Mouse (Mus musculus): ENCODE measurements around the gene Sh2d6. TPM values are rescaled to one million over a fixed set of nuclear protein-coding genes. Genes with fewer than 3 reads are reported as not detected.
"Not testable (repeated sequence)": the region's sequence is repeated elsewhere in the genome, so short reads cannot be mapped to it uniquely, and the experiment has no call there.

Sh2d6 gene
- polyA plus RNA-seq, 1 experiment from 2014 or later: not detected

DNA sequence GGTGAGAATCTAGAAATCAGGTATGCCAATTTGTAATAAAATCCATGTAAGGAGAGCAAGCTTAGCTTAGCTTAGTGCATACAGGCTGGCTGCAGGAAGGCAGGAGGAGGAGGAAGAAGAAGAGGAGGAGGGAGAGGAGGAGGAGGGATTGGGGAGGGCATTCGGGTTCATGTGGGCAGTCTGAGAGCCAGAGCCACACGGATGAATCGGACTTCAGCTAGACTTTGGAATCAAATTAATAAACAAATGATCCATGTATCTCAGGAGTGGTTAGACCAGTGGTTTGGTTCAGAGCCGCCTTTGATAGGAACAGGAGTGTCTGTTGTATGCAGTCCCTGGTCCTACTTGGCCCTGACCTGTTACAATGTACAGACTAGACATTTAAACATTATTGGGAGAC lies 36.6 kb downstream of the Sh2d6 start:
- H3K4me1 ChIP-seq (ENCODE audit: control insufficient read depth, insufficient read depth, low read length): peaks cover 12% of the 10 kb centered on the region
- no peaks in the 10 kb centered on the region for H3K9me3 ChIP-seq (replicated peaks; ENCODE audit: control insufficient read depth, low read length)
- ATAC-seq (replicated peaks; ENCODE audit: insufficient number of reproducible peaks, low FRiP score, low TSS enrichment): no peak
- 69% methylated on average over 4 of the region's 4 CpGs for WGBS (ENCODE audit: insufficient replicate concordance)
- H3K4me3 ChIP-seq (ENCODE audit: low read depth, low read length): no peak overlapping the region
- no peak overlapping the region for H3K9ac ChIP-seq (ENCODE audit: low read depth, low read length)
- H3K36me3 ChIP-seq (ENCODE audit: control insufficient read depth, insufficient read depth, low read length): no peaks in the 10 kb centered on the region
- no peak overlapping the region for H3K27ac ChIP-seq (ENCODE audit: low read depth, low read length)
- no peaks in the 10 kb centered on the region for H3K27me3 ChIP-seq (ENCODE audit: control insufficient read depth, insufficient read depth, low read length)
- H3K4me2 ChIP-seq: no peak overlapping the region

GRCm38 (mm10) chr6:72482156-72482555 lies 39.4 kb downstream of the Sh2d6 start:
- no peak overlapping the region for H3K9ac ChIP-seq (ENCODE audit: low read depth, low read length)
- H3K4me1 ChIP-seq (ENCODE audit: control insufficient read depth, insufficient read depth, low read length): no peaks in the 10 kb centered on the region
- H3K4me2 ChIP-seq: no peak overlapping the region
- H3K9me3 ChIP-seq (replicated peaks; ENCODE audit: control insufficient read depth, low read length): no peaks in the 10 kb centered on the region
- ATAC-seq (replicated peaks; ENCODE audit: insufficient number of reproducible peaks, low FRiP score, low TSS enrichment): no peak
- H3K27me3 ChIP-seq (ENCODE audit: control insufficient read depth, insufficient read depth, low read length): no peaks in the 10 kb centered on the region
- H3K4me3 ChIP-seq (ENCODE audit: low read depth, low read length): no peak overlapping the region
- WGBS (ENCODE audit: insufficient replicate concordance): 68% methylated on average over 2 of the region's 2 CpGs
- H3K27ac ChIP-seq (ENCODE audit: low read depth, low read length): no peak overlapping the region
- H3K36me3 ChIP-seq (ENCODE audit: control insufficient read depth, insufficient read depth, low read length): no peaks in the 10 kb centered on the region

DNA sequence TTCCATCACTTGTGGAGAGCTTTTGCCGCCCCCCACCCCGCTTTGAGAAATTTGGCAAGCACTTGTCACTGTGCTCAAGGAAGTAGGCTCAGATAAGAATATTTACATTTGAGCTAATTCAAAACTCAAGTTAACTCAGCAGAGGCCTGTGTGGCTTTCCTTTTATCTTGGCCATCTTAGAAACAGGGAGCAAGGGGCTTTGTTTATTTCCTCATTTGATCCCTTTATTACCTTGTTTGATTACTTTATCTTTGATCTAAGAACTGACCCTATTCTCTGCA lies 41.1 kb downstream of the Sh2d6 start:
- Histone ChIP-seq H3K4me2 (no peak overlapping the region), H3K27ac (ENCODE audit: low read depth, low read length) (no peak overlapping the region), H3K36me3 (ENCODE audit: control insufficient read depth, insufficient read depth, low read length) (no peaks in the 10 kb centered on the region), H3K4me1 (ENCODE audit: control insufficient read depth, insufficient read depth, low read length) (no peaks in the 10 kb centered on the region), H3K4me3 (ENCODE audit: low read depth, low read length) (no peak overlapping the region), H3K9ac (ENCODE audit: low read depth, low read length) (no peak overlapping the region), H3K27me3 (ENCODE audit: control insufficient read depth, insufficient read depth, low read length) (no peaks in the 10 kb centered on the region), H3K9me3 (replicated peaks; ENCODE audit: control insufficient read depth, low read length) (no peaks in the 10 kb centered on the region)
- 66% methylated on average over 2 of the region's 2 CpGs for WGBS (ENCODE audit: insufficient replicate concordance)
- ATAC-seq (replicated peaks; ENCODE audit: insufficient number of reproducible peaks, low FRiP score, low TSS enrichment): no peak

DNA sequence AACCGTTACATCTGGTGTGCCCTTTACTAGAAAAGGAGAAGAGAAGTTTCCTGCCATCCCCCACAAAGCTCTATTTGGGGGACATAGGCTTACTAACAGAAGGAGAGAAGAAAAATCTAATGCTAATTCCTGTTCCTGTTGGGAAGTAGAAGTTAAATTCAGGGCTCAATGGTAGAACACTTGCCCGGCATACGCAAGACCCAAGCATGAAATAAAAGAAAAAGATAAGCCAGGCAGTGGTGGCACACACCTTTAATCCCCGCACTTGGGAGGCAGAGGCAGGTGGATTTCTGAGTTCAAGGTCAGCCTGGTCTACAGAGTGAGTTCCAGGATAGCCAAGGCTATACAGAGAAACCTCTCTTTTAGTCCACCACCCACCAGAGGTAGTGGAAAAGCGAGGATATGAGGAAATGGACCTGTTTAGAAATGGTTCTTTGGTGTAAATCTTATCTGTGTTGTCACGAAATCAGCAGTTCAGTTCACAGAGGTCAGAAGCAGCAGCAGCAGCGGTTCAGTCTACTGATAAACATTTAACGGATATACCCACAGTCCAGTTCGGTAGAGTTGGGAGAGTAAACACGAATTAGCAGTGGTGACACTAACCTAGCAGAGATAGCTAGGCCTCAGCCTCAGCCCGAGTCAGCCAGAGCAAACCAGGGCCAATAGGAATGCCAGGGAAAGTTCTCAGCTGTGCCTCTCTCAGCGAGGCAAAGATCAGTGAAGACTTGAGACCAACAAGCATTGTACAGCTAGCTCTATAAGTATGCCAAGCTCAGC lies 41.7 kb downstream of the Sh2d6 start:
- Histone ChIP-seq H3K9me3 (replicated peaks; ENCODE audit: control insufficient read depth, low read length) (no peaks in the 10 kb centered on the region), H3K9ac (ENCODE audit: low read depth, low read length) (no peak overlapping the region), H3K4me1 (ENCODE audit: control insufficient read depth, insufficient read depth, low read length) (no peaks in the 10 kb centered on the region), H3K27ac (ENCODE audit: low read depth, low read length) (no peak overlapping the region), H3K27me3 (ENCODE audit: control insufficient read depth, insufficient read depth, low read length) (no peaks in the 10 kb centered on the region), H3K4me3 (ENCODE audit: low read depth, low read length) (no peak overlapping the region), H3K36me3 (ENCODE audit: control insufficient read depth, insufficient read depth, low read length) (no peaks in the 10 kb centered on the region), H3K4me2 (no peak overlapping the region)
- ATAC-seq (replicated peaks; ENCODE audit: insufficient number of reproducible peaks, low FRiP score, low TSS enrichment): no peak
- WGBS (ENCODE audit: insufficient replicate concordance): 72% methylated on average over 12 of the region's 12 CpGs

DNA sequence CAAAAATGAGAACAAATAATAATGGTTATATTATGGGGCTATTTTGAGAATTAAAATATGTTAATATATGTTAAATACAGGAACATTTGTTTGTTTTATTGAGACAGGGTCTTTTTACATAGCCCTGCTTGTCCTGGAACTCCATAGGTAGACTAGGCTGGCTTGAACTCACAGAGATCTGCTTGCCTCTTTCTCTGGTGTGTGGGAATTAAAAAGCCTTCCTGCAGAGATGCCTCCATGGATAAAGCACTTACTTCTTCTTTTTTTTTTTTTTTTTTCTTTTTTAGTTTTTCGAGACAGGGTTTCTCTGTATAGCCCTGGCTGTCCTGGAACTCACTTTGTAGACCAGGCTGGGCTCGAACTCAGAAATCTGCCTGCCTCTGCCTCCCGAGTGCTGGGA lies 42.8 kb downstream of the Sh2d6 start:
- H3K9me3 ChIP-seq (replicated peaks; ENCODE audit: control insufficient read depth, low read length); H3K27me3 ChIP-seq (ENCODE audit: control insufficient read depth, insufficient read depth, low read length); H3K27ac ChIP-seq (ENCODE audit: low read depth, low read length); H3K4me1 ChIP-seq (ENCODE audit: control insufficient read depth, insufficient read depth, low read length); H3K9ac ChIP-seq (ENCODE audit: low read depth, low read length); H3K4me2 ChIP-seq; H3K36me3 ChIP-seq (ENCODE audit: control insufficient read depth, insufficient read depth, low read length); H3K4me3 ChIP-seq (ENCODE audit: low read depth, low read length); ATAC-seq (replicated peaks; ENCODE audit: insufficient number of reproducible peaks, low FRiP score, low TSS enrichment): not testable (repeated sequence)
- 75% methylated on average over 3 of the region's 3 CpGs for WGBS (ENCODE audit: insufficient replicate concordance)

DNA sequence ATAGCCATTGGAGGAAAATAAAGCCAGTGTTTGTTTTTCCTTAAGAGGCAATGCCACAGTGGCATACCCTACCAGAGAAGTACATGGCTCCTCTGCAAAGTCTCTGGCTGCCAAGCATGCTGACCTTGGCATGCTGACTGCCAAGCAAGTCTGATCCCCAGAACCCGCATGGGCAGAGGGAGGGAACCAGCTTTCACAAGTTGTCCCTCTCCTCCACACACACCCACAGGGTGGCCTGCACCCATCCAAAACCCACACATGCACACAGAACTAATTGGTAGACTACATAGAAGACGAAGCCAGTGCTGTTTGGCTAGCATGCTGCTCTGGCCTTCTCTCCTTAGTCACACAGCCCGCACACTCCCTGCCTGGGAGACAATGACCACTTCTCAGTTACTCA lies 43.9 kb downstream of the Sh2d6 start:
- no peak for ATAC-seq (replicated peaks; ENCODE audit: insufficient number of reproducible peaks, low FRiP score, low TSS enrichment)
- no peaks in the 10 kb centered on the region; the same call in 1 of the 2 replicates for H3K4me1 ChIP-seq (ENCODE audit: control insufficient read depth, insufficient read depth, low read length)
- H3K4me3 ChIP-seq (ENCODE audit: low read depth, low read length): no peak overlapping the region
- no peaks in the 10 kb centered on the region for H3K36me3 ChIP-seq (ENCODE audit: control insufficient read depth, insufficient read depth, low read length)
- H3K4me2 ChIP-seq: no peak overlapping the region
- H3K9ac ChIP-seq (ENCODE audit: low read depth, low read length): no peak overlapping the region
- H3K27ac ChIP-seq (ENCODE audit: low read depth, low read length): no peak overlapping the region
- 87% methylated on average over 3 of the region's 3 CpGs for WGBS (ENCODE audit: insufficient replicate concordance)
- no peaks in the 10 kb centered on the region for H3K27me3 ChIP-seq (ENCODE audit: control insufficient read depth, insufficient read depth, low read length)
- H3K9me3 ChIP-seq (replicated peaks; ENCODE audit: control insufficient read depth, low read length): no peaks in the 10 kb centered on the region

DNA sequence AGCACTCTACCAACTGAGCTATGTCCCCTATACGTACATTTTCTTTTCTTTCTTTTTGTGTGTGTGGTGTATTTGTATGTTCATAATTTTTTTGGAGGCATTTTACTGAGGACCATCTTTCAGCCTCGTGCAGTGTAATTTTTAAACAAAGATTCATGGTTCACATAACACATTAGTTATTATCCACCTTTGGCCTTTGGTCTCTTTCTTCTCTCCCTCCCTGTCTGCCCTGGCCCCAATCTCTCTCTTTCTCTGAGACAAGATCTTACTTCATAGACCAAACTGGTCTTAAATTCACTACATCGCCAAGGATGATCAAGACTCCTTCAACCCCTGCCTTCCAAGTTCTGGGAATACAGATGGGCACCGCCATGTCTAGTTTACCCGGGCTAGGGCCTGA lies 44.7 kb downstream of the Sh2d6 start:
- Histone ChIP-seq H3K4me3 (ENCODE audit: low read depth, low read length) (no peak overlapping the region), H3K4me1 (ENCODE audit: control insufficient read depth, insufficient read depth, low read length) (no peaks in the 10 kb centered on the region; the same call in 1 of the 2 replicates), H3K36me3 (ENCODE audit: control insufficient read depth, insufficient read depth, low read length) (no peaks in the 10 kb centered on the region), H3K9me3 (replicated peaks; ENCODE audit: control insufficient read depth, low read length) (no peaks in the 10 kb centered on the region), H3K9ac (ENCODE audit: low read depth, low read length) (no peak overlapping the region), H3K27me3 (ENCODE audit: control insufficient read depth, insufficient read depth, low read length) (no peaks in the 10 kb centered on the region), H3K27ac (ENCODE audit: low read depth, low read length) (no peak overlapping the region), H3K4me2 (no peak overlapping the region)
- WGBS (ENCODE audit: insufficient replicate concordance): 83% methylated on average over 5 of the region's 5 CpGs
- ATAC-seq (replicated peaks; ENCODE audit: insufficient number of reproducible peaks, low FRiP score, low TSS enrichment): no peak

GRCm38 (mm10) chr6:72475221-72475985 lies 46.1 kb downstream of the Sh2d6 start:
- no peak for ATAC-seq (replicated peaks; ENCODE audit: insufficient number of reproducible peaks, low FRiP score, low TSS enrichment)
- Histone ChIP-seq H3K27me3 (ENCODE audit: control insufficient read depth, insufficient read depth, low read length) (no peaks in the 10 kb centered on the region), H3K4me2 (no peak overlapping the region), H3K9me3 (replicated peaks; ENCODE audit: control insufficient read depth, low read length) (no peaks in the 10 kb centered on the region), H3K9ac (ENCODE audit: low read depth, low read length) (no peak overlapping the region), H3K27ac (ENCODE audit: low read depth, low read length) (no peak overlapping the region), H3K4me3 (ENCODE audit: low read depth, low read length) (no peak overlapping the region), H3K36me3 (ENCODE audit: control insufficient read depth, insufficient read depth, low read length) (no peaks in the 10 kb centered on the region), H3K4me1 (ENCODE audit: control insufficient read depth, insufficient read depth, low read length) (no peaks in the 10 kb centered on the region; the same call in 1 of the 2 replicates)
- WGBS (ENCODE audit: insufficient replicate concordance): 86% methylated on average over 4 of the region's 4 CpGs
